Mouse (Mus musculus) embryonic facial prominence, embryonic 11.5 days (tissue): Measurements from ENCODE around the gene Prrg2. TPM values are rescaled to one million over a fixed set of nuclear protein-coding genes. Genes with fewer than 3 reads are reported as not detected.
"Not testable (repeated sequence)": the region's sequence is repeated elsewhere in the genome, so short reads cannot be mapped to it uniquely, and the experiment has no call there.

Experiments
- ATAC-seq: fragments of 200-750 bp; cut with Nextera tagmentation; replicated peaks from 2 replicates; pipeline ENCODE4 v1.8.0; 2017; ENCODE audit warnings: low read depth; ENCODE audit not compliant: insufficient number of reproducible peaks, low FRiP score, low TSS enrichment
- DNase-seq: peaks from one replicate; pipeline ENCODE4 v3.0.0-alpha.2; 2015; ENCODE audit warnings: low spot score
- H3K27ac ChIP-seq: fragments of 300-500 bp; sonication (generic); replicated peaks from 2 replicates; pipeline ENCODE4 v1.5.1; 2014; ENCODE audit warnings: mild to moderate bottlenecking, low read depth, low read length, control low read depth
- H3K27me3 ChIP-seq: fragments of 300-500 bp; sonication (generic); 2 replicates; pipeline ENCODE4 v1.6.1; 2014; ENCODE audit warnings: mild to moderate bottlenecking, low read length, moderate library complexity, mixed read lengths; ENCODE audit not compliant: control insufficient read depth, insufficient read depth
- H3K36me3 ChIP-seq: fragments of 300-500 bp; sonication (generic); replicated peaks from 2 replicates; pipeline ENCODE4 v1.6.1; 2014; ENCODE audit warnings: low read depth, mild to moderate bottlenecking, low read length, moderate library complexity, mixed read lengths; ENCODE audit not compliant: control insufficient read depth, insufficient read depth
- H3K4me1 ChIP-seq: fragments of 300-500 bp; sonication (generic); 2 replicates; pipeline ENCODE4 v1.6.1; 2014; ENCODE audit warnings: low read length, mixed read lengths; ENCODE audit not compliant: control insufficient read depth, insufficient read depth
- H3K4me2 ChIP-seq: fragments of 300-500 bp; sonication (generic); 2 replicates; pipeline ENCODE4 v1.6.1; 2014; ENCODE audit warnings: low read depth, mild to moderate bottlenecking, control low read depth, low read length, moderate library complexity
- H3K4me3 ChIP-seq: fragments of 300-500 bp; sonication (generic); 2 replicates; pipeline ENCODE4 v1.5.1; 2014; ENCODE audit warnings: low read depth, low read length, control low read depth
- H3K9ac ChIP-seq: fragments of 300-500 bp; sonication (generic); replicated peaks from 2 replicates; pipeline ENCODE4 v1.6.1; 2014; ENCODE audit warnings: mild to moderate bottlenecking, control low read depth, low read length
- H3K9me3 ChIP-seq: fragments of 300-500 bp; sonication (generic); replicated peaks from 2 replicates; pipeline ENCODE4 v1.6.1; 2016; ENCODE audit warnings: mild to moderate bottlenecking, low read length, inconsistent platforms, mixed read lengths; ENCODE audit not compliant: control insufficient read depth
- WGBS: fragments of 180-500 bp; shearing (Covaris S2); extraction: QIAGEN DNeasy Blood & Tissue Kit; methylation state at CpG from one replicate; pipeline ENCODE4 v1.1.7; 2014; 5-methylcytosine and 5-hydroxymethylcytosine counted together
- polyA plus RNA-seq: library from polyadenylated mRNA; unstranded; fragments of >200 nt; fragmentation: Nextera tagmentation; extraction: Ambion mirVana; gene quantifications from 2 replicates; pipeline ENCODE4 v1.2.1, GENCODE M21; 2014

Prrg2 gene
- polyA plus RNA-seq, 1 experiment from 2014 or later: 17.9 TPM

- Histone ChIP-seq H3K27me3 (no peaks in the 10 kb centered on the region), H3K36me3 (no peaks in the 10 kb centered on the region), H3K9me3 (no peaks in the 10 kb centered on the region), H3K4me3 (no peak overlapping the region), H3K4me1 (no peaks in the 10 kb centered on the region; the same call in 1 of the 2 replicates), H3K9ac (peak overlapping the region; percentile 43), H3K27ac (peak overlapping the region; percentile 62; the same call in 1 of the 2 replicates), H3K4me2 (peak overlapping the region; percentile 7; the same call in 1 of the 2 replicates)
- WGBS: 51% methylated on average over 9 of the region's 9 CpGs
- no peak for DNase-seq
- ATAC-seq: no peak
Observed at GRCm38 (mm10) chr7:45102940-45103585, 40.6 kb upstream of the Prrg2 start.

GRCm38 (mm10) chr7:45102441-45102840 is 40.0 kb upstream of the Prrg2 start:
- Histone ChIP-seq H3K9ac (no peak overlapping the region), H3K4me3 (no peak overlapping the region), H3K27ac (no peak overlapping the region), H3K27me3 (no peaks in the 10 kb centered on the region), H3K4me1 (no peaks in the 10 kb centered on the region; the same call in 1 of the 2 replicates), H3K36me3 (no peaks in the 10 kb centered on the region), H3K9me3 (no peaks in the 10 kb centered on the region), H3K4me2 (no peak overlapping the region)
- ATAC-seq: no peak
- 89% methylated on average over 11 of the region's 11 CpGs for WGBS
- DNase-seq: no peak

GRCm38 (mm10) chr7:45100046-45100445 is 37.6 kb upstream of the Prrg2 start:
- H3K4me1 ChIP-seq: no peaks in the 10 kb centered on the region; the same call in 1 of the 2 replicates
- ATAC-seq: no peak
- WGBS: 95% methylated on average over 6 of the region's 6 CpGs
- H3K4me3 ChIP-seq: no peak overlapping the region
- H3K4me2 ChIP-seq: no peak overlapping the region
- H3K9ac ChIP-seq: no peak overlapping the region
- no peaks in the 10 kb centered on the region for H3K9me3 ChIP-seq
- DNase-seq: no peak
- H3K36me3 ChIP-seq: no peaks in the 10 kb centered on the region
- no peak overlapping the region for H3K27ac ChIP-seq
- no peaks in the 10 kb centered on the region for H3K27me3 ChIP-seq

- Histone ChIP-seq H3K4me1 (no peaks in the 10 kb centered on the region; the same call in 1 of the 2 replicates), H3K4me2 (no peak overlapping the region), H3K36me3 (no peaks in the 10 kb centered on the region), H3K27me3 (no peaks in the 10 kb centered on the region), H3K4me3 (no peak overlapping the region), H3K27ac (no peak overlapping the region), H3K9me3 (no peaks in the 10 kb centered on the region), H3K9ac (no peak overlapping the region)
- ATAC-seq: no peak
- no peak for DNase-seq
- WGBS: 89% methylated on average over 8 of the region's 8 CpGs
Observed at GRCm38 (mm10) chr7:45098541-45099240, 36.2 kb upstream of the Prrg2 start.

GRCm38 (mm10) chr7:45097479-45097878 is 35.0 kb upstream of the Prrg2 start:
- H3K36me3 ChIP-seq: no peaks in the 10 kb centered on the region
- no peaks in the 10 kb centered on the region for H3K9me3 ChIP-seq
- H3K4me2 ChIP-seq: no peak overlapping the region
- H3K4me3 ChIP-seq: no peak overlapping the region
- no peaks in the 10 kb centered on the region for H3K27me3 ChIP-seq
- no peak overlapping the region for H3K27ac ChIP-seq
- ATAC-seq (no peak), DNase-seq (no peak)
- no peak overlapping the region for H3K9ac ChIP-seq
- H3K4me1 ChIP-seq: no peaks in the 10 kb centered on the region
- 52% methylated on average over 6 of the region's 6 CpGs for WGBS

- not testable (repeated sequence) for H3K4me2 ChIP-seq, H3K9me3 ChIP-seq, H3K4me3 ChIP-seq, DNase-seq, ATAC-seq, H3K9ac ChIP-seq, H3K27ac ChIP-seq, H3K27me3 ChIP-seq, H3K4me1 ChIP-seq, H3K36me3 ChIP-seq
- WGBS: 92% methylated on average over 14 of the region's 14 CpGs
Observed at GRCm38 (mm10) chr7:45095965-45096364, 33.5 kb upstream of the Prrg2 start.

- H3K9me3 ChIP-seq: no peaks in the 10 kb centered on the region
- no peak overlapping the region for H3K27ac ChIP-seq
- WGBS: 77% methylated on average over 6 of the region's 6 CpGs
- no peak for DNase-seq
- no peak overlapping the region for H3K9ac ChIP-seq
- no peaks in the 10 kb centered on the region for H3K36me3 ChIP-seq
- no peak overlapping the region for H3K4me3 ChIP-seq
- H3K27me3 ChIP-seq: no peaks in the 10 kb centered on the region
- H3K4me2 ChIP-seq: no peak overlapping the region
- H3K4me1 ChIP-seq: no peaks in the 10 kb centered on the region
- no peak for ATAC-seq
Observed at GRCm38 (mm10) chr7:45095367-45095766, 32.9 kb upstream of the Prrg2 start.

GRCm38 (mm10) chr7:45094121-45094520 is 31.6 kb upstream of the Prrg2 start:
- Histone ChIP-seq H3K4me2 (no peak overlapping the region), H3K36me3 (no peaks in the 10 kb centered on the region), H3K4me3 (no peak overlapping the region), H3K4me1 (no peaks in the 10 kb centered on the region), H3K9ac (no peak overlapping the region), H3K9me3 (no peaks in the 10 kb centered on the region), H3K27me3 (no peaks in the 10 kb centered on the region), H3K27ac (peak overlapping the region; percentile 85)
- DNase-seq (no peak), ATAC-seq (no peak)
- 34% methylated on average over 7 of the region's 7 CpGs for WGBS
